Mouse (Mus musculus): Measurements from ENCODE around the gene Triobp.
"Not testable (repeated sequence)": the region's sequence is repeated elsewhere in the genome, so short reads cannot be mapped to it uniquely, and the experiment has no call there.

The Triobp gene

GRCm38 (mm10) chr15:79030551-79031435 is 83.3 kb downstream of the Triobp start:
- DNase-seq (ENCODE audit: low spot score), result peak; percentile 62

GRCm38 (mm10) chr15:79031908-79032307 is 84.4 kb downstream of the Triobp start:
- DNase-seq (ENCODE audit: low spot score), result not testable (repeated sequence)

- peak; percentile 61 for DNase-seq (ENCODE audit: low spot score)
These were observed 90.4 kb downstream of the Triobp start for GRCm38 (mm10) chr15:79037913-79038328.

- no peak for DNase-seq (ENCODE audit: low spot score)
These were observed 90.8 kb downstream of the Triobp start for GRCm38 (mm10) chr15:79038331-79038730.

GRCm38 (mm10) chr15:79038853-79039252 is 91.3 kb downstream of the Triobp start:
- peak; percentile 63 for DNase-seq (ENCODE audit: low spot score)

GRCm38 (mm10) chr15:79040501-79041416 is 93.2 kb downstream of the Triobp start:
- no peak for DNase-seq (ENCODE audit: low spot score)

- DNase-seq (ENCODE audit: low spot score), result no peak
These were observed 94.1 kb downstream of the Triobp start, which contains the start of gene Galr3 for GRCm38 (mm10) chr15:79041585-79041984. TSS of gene Galr3 (plus strand) at chr15:79041885.

- DNase-seq (ENCODE audit: low spot score), result no peak
These were observed 95.4 kb downstream of the Triobp start for GRCm38 (mm10) chr15:79042721-79043491.

- no peak for DNase-seq (ENCODE audit: low spot score)
These were observed 97.3 kb downstream of the Triobp start for GRCm38 (mm10) chr15:79044837-79045236.

GRCm38 (mm10) chr15:79048186-79048585 is 100.7 kb downstream of the Triobp start:
- DNase-seq (ENCODE audit: low spot score), result no peak

GRCm38 (mm10) chr15:79050160-79050845 is 102.8 kb downstream of the Triobp start:
- no peak for DNase-seq (ENCODE audit: low spot score)

- no peak for DNase-seq (ENCODE audit: low spot score)
These were observed 103.4 kb downstream of the Triobp start for GRCm38 (mm10) chr15:79050964-79051363.

GRCm38 (mm10) chr15:79051461-79052360 is 104.2 kb downstream of the Triobp start:
- no peak for DNase-seq (ENCODE audit: low spot score)

- DNase-seq (ENCODE audit: low spot score), result no peak
These were observed 104.8 kb downstream of the Triobp start for GRCm38 (mm10) chr15:79052366-79052765.
